Comparison of ENCODE assay signal across 8 mouse cellular contexts in genomic region chr9:56938374-56938773, GRCm38 (mm10). TPM values are rescaled to one million over a fixed set of nuclear protein-coding genes. Genes with fewer than 3 reads are reported as not detected.
A peak's percentile ranks its signal among the peaks of the same experiment; 100 is the strongest.
DNase-seq lines count a peak whose midpoint lies in the region; ATAC-seq lines count a peak whose summit lies in the region.

No protein-coding gene starts in this region.

- peak overlapping the region; percentile 70 for H3K9ac ChIP-seq in midbrain, embryonic 14.5 days (replicated peaks; ENCODE audit: low read length)

- peak overlapping the region; percentile 87 for H3K4me3 ChIP-seq in heart, embryonic 10.5 days
- H3K4me3 ChIP-seq in midbrain, embryonic 14.5 days (replicated peaks; ENCODE audit: low read depth, low read length): peak overlapping the region; percentile 78

- H3K27ac ChIP-seq in heart, embryonic 10.5 days: no peak overlapping the region; the same call in 1 of the 2 replicates
- no peak overlapping the region; the same call in 1 of the 2 replicates for H3K27ac ChIP-seq in midbrain, embryonic 14.5 days (replicated peaks; ENCODE audit: low read depth, low read length)

- H3K4me2 ChIP-seq in midbrain, embryonic 14.5 days (ENCODE audit: low read length): peak overlapping the region; percentile 84

- 1% methylated on average over 7 of the region's 7 CpGs for WGBS in heart, embryonic 10.5 days
- WGBS in midbrain, embryonic 14.5 days: 6% methylated on average over 7 of the region's 7 CpGs

- no peaks in the 10 kb centered on the region for H3K27me3 ChIP-seq in heart, embryonic 10.5 days (ENCODE audit: insufficient read depth, poor library complexity, severe bottlenecking)
- H3K27me3 ChIP-seq in midbrain, embryonic 14.5 days (ENCODE audit: control insufficient read depth, insufficient read depth, low read length): no peaks in the 10 kb centered on the region

- H3K9me3 ChIP-seq in heart, embryonic 10.5 days: no peaks in the 10 kb centered on the region
- H3K9me3 ChIP-seq in midbrain, embryonic 14.5 days (ENCODE audit: control insufficient read depth, low read length): no peaks in the 10 kb centered on the region

- H3K4me1 ChIP-seq in heart, embryonic 10.5 days: 0 out of 2 replicates have a peak, but pooled peaks cover 7% of the 10 kb centered on the region
- peaks cover 15% of the 10 kb centered on the region for H3K4me1 ChIP-seq in midbrain, embryonic 14.5 days (ENCODE audit: control insufficient read depth, insufficient read depth, low read length)

- DNase-seq in 416B (ENCODE audit: low read depth) (peak; percentile 63), NIH3T3 (ENCODE audit: low read depth) (peak; percentile 50)
- DNase-seq in heart, embryonic 10.5 days (ENCODE audit: low spot score): no peak
- peak; percentile 35 for DNase-seq in kidney, postnatal 10 days
- DNase-seq in midbrain, embryonic 14.5 days: peak; percentile 9
- no peak for DNase-seq in layer of hippocampus, postnatal 36 days
- no peak for DNase-seq in ovary, postnatal 14 days (ENCODE audit: low spot score)
- no peak for DNase-seq in T-cell, adult 2 months (ENCODE audit: low spot score)

- no peak for ATAC-seq in midbrain, embryonic 14.5 days (ENCODE audit: low FRiP score, low TSS enrichment)

- 0 out of 2 replicates have a peak, but pooled peaks cover 3% of the 10 kb centered on the region for H3K36me3 ChIP-seq in heart, embryonic 10.5 days
- H3K36me3 ChIP-seq in midbrain, embryonic 14.5 days (ENCODE audit: control insufficient read depth, insufficient read depth, low read length): no peaks in the 10 kb centered on the region

RNA-seq across cellular contexts. Expression of gene Imp3, which starts 1.1 kb away (rescaled TPM):
- polyA plus RNA-seq in heart, embryonic 10.5 days (2016; fragmentation: Nextera tagmentation; extraction: Ambion mirVana): 54.8 and 65.1 TPM in 2 replicates
- polyA plus RNA-seq in midbrain, embryonic 14.5 days (2014; fragmentation: Nextera tagmentation; extraction: Ambion mirVana): 69.6 and 84.5 TPM in 2 replicates
- total RNA-seq in layer of hippocampus, postnatal 36 days (2021): 10 to 100 TPM; 54.7 to 56.3 TPM

RNA-seq across cellular contexts. Expression of gene Snx33, which starts 10.2 kb away (rescaled TPM):
- polyA plus RNA-seq in heart, embryonic 10.5 days (2016; fragmentation: Nextera tagmentation; extraction: Ambion mirVana): 8.0 and 8.1 TPM in 2 replicates
- polyA plus RNA-seq in midbrain, embryonic 14.5 days (2014; fragmentation: Nextera tagmentation; extraction: Ambion mirVana): 1.6 and 2.5 TPM in 2 replicates
- 1 to 10 TPM; 9.1 to 9.2 TPM for total RNA-seq in layer of hippocampus, postnatal 36 days (2021)

RNA-seq across cellular contexts. Expression of gene Snupn, which starts 12.3 kb away (rescaled TPM):
- 24.4 and 27.4 TPM in 2 replicates for polyA plus RNA-seq in heart, embryonic 10.5 days (2016; fragmentation: Nextera tagmentation; extraction: Ambion mirVana)
- polyA plus RNA-seq in midbrain, embryonic 14.5 days (2014; fragmentation: Nextera tagmentation; extraction: Ambion mirVana): 22.8 and 24.1 TPM in 2 replicates
- 10 to 100 TPM; 15.4 to 17.9 TPM for total RNA-seq in layer of hippocampus, postnatal 36 days (2021)

RNA-seq across cellular contexts. Expression of gene Ptpn9, which starts 56.3 kb away (rescaled TPM):
- 15.6 and 23.4 TPM in 2 replicates for polyA plus RNA-seq in heart, embryonic 10.5 days (2016; fragmentation: Nextera tagmentation; extraction: Ambion mirVana)
- 28.2 and 35.3 TPM in 2 replicates for polyA plus RNA-seq in midbrain, embryonic 14.5 days (2014; fragmentation: Nextera tagmentation; extraction: Ambion mirVana)
- 10 to 100 TPM; 30.4 to 31.7 TPM for total RNA-seq in layer of hippocampus, postnatal 36 days (2021)

Comparison
In these comparisons a context has a peak if more than half of its experiments do, and no peak if none do; other contexts are left out.
1. DNase-seq: peak in 416B (single experiment), NIH3T3 (single experiment), kidney, postnatal 10 days (single experiment) and midbrain, embryonic 14.5 days (single experiment); none in heart, embryonic 10.5 days (single experiment), layer of hippocampus, postnatal 36 days (0 of 2), ovary, postnatal 14 days (single experiment) and T-cell, adult 2 months (single experiment).